In the genomic region with DNA sequence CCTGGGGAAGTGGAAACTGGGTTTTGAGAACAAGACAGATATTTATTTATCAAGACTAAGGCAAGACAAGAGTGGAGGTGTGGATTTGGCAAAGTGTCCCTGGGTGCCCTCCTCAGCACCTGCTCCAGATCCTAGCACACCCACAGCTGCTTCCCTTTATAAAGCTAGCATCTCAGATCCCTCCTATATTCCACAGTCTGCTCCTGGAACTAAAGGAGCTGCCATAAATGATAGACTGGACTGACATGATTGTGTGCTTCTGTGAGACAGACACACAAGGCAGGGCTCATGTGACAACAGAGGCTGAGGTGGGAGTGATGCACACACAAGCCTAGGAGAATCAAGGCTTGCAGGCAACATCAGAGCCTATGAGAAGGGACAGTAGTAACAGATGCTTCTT, we compare ENCODE assay signal across 34 mouse cellular contexts. TPM values are rescaled to one million over a fixed set of nuclear protein-coding genes. Genes with fewer than 3 reads are reported as not detected.
A peak's percentile ranks its signal among the peaks of the same experiment; 100 is the strongest.
DNase-seq lines count a peak whose midpoint lies in the region; TF ChIP-seq lines count a peak whose summit lies in the region.
"Had no signal": no experiment of that assay in that cellular context is flagged by ENCODE, and none has a peak within 500 bp of the region (broad histone marks: within the 10 kb centered on the region; RNA-seq: fewer than 3 reads in every experiment).

No protein-coding gene starts in this region.

- peak; percentile 42 for DNase-seq in heart, adult 11 months
- DNase-seq in heart, postnatal 36 days, result no peak
- DNase-seq in left cerebral cortex, adult 2 months (ENCODE audit: extremely low spot score in 1 of 2, low spot score in 2 of 2), result no peak
- DNase-seq in left cerebral cortex, postnatal 4 days, result no peak
- DNase-seq in brain, adult 2 months (ENCODE audit: low read depth, low spot score), result peak; percentile 69
- no peak for DNase-seq in thymus, postnatal 0 days (ENCODE audit: low spot score)
- DNase-seq: adrenal gland, postnatal 10 days; adrenal gland, postnatal 36 days; B cell, adult 2 months; cerebellum, adult 11 months; cerebellum, adult 2 months; cerebellum, adult 9-11 months; cerebellum, postnatal 25 days; forebrain, postnatal 0 days; gastrocnemius, postnatal 10 days; gastrocnemius, postnatal 36 days; heart, postnatal 10 days had no signal

- no peak overlapping the region for H3K4me3 ChIP-seq in left cerebral cortex, adult 2 months
- H3K4me3 ChIP-seq: embryonic facial prominence, embryonic 12.5 days; embryonic facial prominence, embryonic 15.5 days; heart, embryonic 12.5 days; heart, embryonic 15.5 days; hindbrain, embryonic 12.5 days; hindbrain, embryonic 15.5 days had no signal

- no peak for TF ChIP-seq CTCF in left cerebral cortex, adult 2 months (IDR thresholded peaks at IDR 0.05)

- intact Hi-C loops in heart, postnatal 36 days (cut with DNase I), result no loop called here
- intact Hi-C loops in left cerebral cortex, adult 2 months (cut with DNase I), result loop anchor here (5.0 to 10.0 kb wide), 4 partner anchors 139 to 1616 kb away; no protein-coding TSS in a partner anchor
- intact Hi-C loops in left cerebral cortex, postnatal 4 days (cut with DNase I), result no loop called here

- peak overlapping the region; percentile 40; the same call in 1 of the 2 replicates for H3K27ac ChIP-seq in left cerebral cortex, adult 2 months
- H3K27ac ChIP-seq: embryonic facial prominence, embryonic 12.5 days; embryonic facial prominence, embryonic 15.5 days; heart, embryonic 15.5 days; hindbrain, embryonic 12.5 days; hindbrain, embryonic 15.5 days had no signal

RNA-seq across cellular contexts. Expression of a gene that starts 22.0 kb away (rescaled TPM):
- not detected for total RNA-seq in heart, postnatal 36 days (2021)
- total RNA-seq in left cerebral cortex, adult 2 months (2021), result not detected
- not detected for total RNA-seq in left cerebral cortex, postnatal 4 days (2021)
- not detected in 2 replicates for polyA plus RNA-seq in thymus, postnatal 0 days (2015; fragmentation: Nextera tagmentation; extraction: Ambion mirVana)
- total RNA-seq: adrenal gland, adult 18-20 months; adrenal gland, postnatal 36 days; CH12.LX; common myeloid progenitor, adult 5-6 weeks; forebrain, postnatal 0 days; gastrocnemius, adult 18-20 months; gastrocnemius, postnatal 10 days; gastrocnemius, postnatal 36 days; granulocyte monocyte progenitor cell, adult 5-6 weeks; heart, adult 8-10 months; hematopoietic stem cell, adult 5-6 weeks had no signal
- polyA plus RNA-seq: cerebellum, adult 2 months; embryonic facial prominence, embryonic 12.5 days; embryonic facial prominence, embryonic 15.5 days; forebrain, embryonic 11.5 days; forebrain, embryonic 14.5 days; forebrain, postnatal 0 days; G1E; heart, embryonic 12.5 days; hindbrain, embryonic 12.5 days; hindbrain, embryonic 15.5 days; Patski had no signal

Comparison
In these comparisons a context has a peak if more than half of its experiments do, and no peak if none do; other contexts are left out.
1. DNase-seq: peak in heart, adult 11 months (single experiment) and brain, adult 2 months (single experiment); none in heart, postnatal 36 days (0 of 2), left cerebral cortex, adult 2 months (0 of 2), left cerebral cortex, postnatal 4 days (single experiment) and thymus, postnatal 0 days (single experiment).